Mouse (Mus musculus) activated CD4-positive, CD25-positive, alpha-beta regulatory T cell, adult 9 weeks (primary cell): ENCODE measurements around the gene Ctxn1. TPM values are rescaled to one million over a fixed set of nuclear protein-coding genes. Genes with fewer than 3 reads are reported as not detected.

Experiments
- polyA plus RNA-seq: library from polyadenylated mRNA; unstranded; fragments of 100-300 nt; shearing (Covaris generic); gene quantifications from one replicate; pipeline ENCODE4 v1.2.1, GENCODE M21; 2017

The Ctxn1 gene
- 0.76 TPM for polyA plus RNA-seq

GRCm38 (mm10) chr8:4259125-4259804, at the start of gene Ctxn1:
Gene Ctxn1 (minus strand): TSS chr8:4259274.

GRCm38 (mm10) chr8:4275275-4276110, 16.4 kb upstream of the Ctxn1 start, which contains the start of gene Timm44:
Gene Timm44 (minus strand): TSS chr8:4275913.

GRCm38 (mm10) chr8:4252934-4253841, 5.9 kb downstream of the Ctxn1 start, which contains the start of gene Snapc2:
Gene Snapc2 (plus strand): TSS chr8:4253080.

GRCm38 (mm10) chr8:4247951-4248540, 11.0 kb downstream of the Ctxn1 start, which contains the start of gene Tgfbr3l:
Gene Tgfbr3l (plus strand): TSS chr8:4248214.

GRCm38 (mm10) chr8:4238434-4239192, 20.5 kb downstream of the Ctxn1 start, which contains the start of the genes Map2k7 and Gm49320:
Gene Map2k7 (plus strand): TSS chr8:4238740.
Gene Gm49320 (plus strand): TSS chr8:4238865.

GRCm38 (mm10) chr8:4226739-4227347, 32.2 kb downstream of the Ctxn1 start, which contains the start of gene Lrrc8e:
Gene Lrrc8e (plus strand): TSS chr8:4226827.

GRCm38 (mm10) chr8:4216791-4217621, 42.1 kb downstream of the Ctxn1 start, which contains the start of gene Prr36:
Gene Prr36 (minus strand): TSS chr8:4217459.

Other genes with a start within 250 kb of the Ctxn1 start
- not detected for gene Cd209f, start 153.4 kb downstream of the Ctxn1 start, polyA plus RNA-seq
- gene Cd209g, start 125.2 kb downstream of the Ctxn1 start, polyA plus RNA-seq, result 0.07 TPM
- gene Evi5l, start 92.7 kb downstream of the Ctxn1 start, polyA plus RNA-seq, result 12.7 TPM
- 0.39 TPM for gene Prr36, start 41.8 kb downstream of the Ctxn1 start, polyA plus RNA-seq
- gene Lrrc8e, start 32.4 kb downstream of the Ctxn1 start, polyA plus RNA-seq, result 0.07 TPM
- gene Map2k7, start 20.5 kb downstream of the Ctxn1 start, polyA plus RNA-seq, result 76.2 TPM
- 0.66 TPM for gene Gm49320, start 20.4 kb downstream of the Ctxn1 start, polyA plus RNA-seq
- 8.9 TPM for gene Tgfbr3l, start 11.1 kb downstream of the Ctxn1 start, polyA plus RNA-seq
- 31.9 TPM for gene Snapc2, start 6.2 kb downstream of the Ctxn1 start, polyA plus RNA-seq
- 66.0 TPM for gene Timm44, start 16.6 kb upstream of the Ctxn1 start, polyA plus RNA-seq
- 14.7 TPM for gene Ccl25, start 65.9 kb upstream of the Ctxn1 start, polyA plus RNA-seq
- gene Elavl1, start 66.1 kb upstream of the Ctxn1 start, polyA plus RNA-seq, result 14.7 TPM
- 65.9 TPM for gene Cers4, start 233.8 kb upstream of the Ctxn1 start, polyA plus RNA-seq